Mouse (Mus musculus) adrenal gland, postnatal 4 days (tissue): ENCODE results near the gene Lrrc8d. TPM values are rescaled to one million over a fixed set of nuclear protein-coding genes. Genes with fewer than 3 reads are reported as not detected.
"Not testable (repeated sequence)": the region's sequence is repeated elsewhere in the genome, so short reads cannot be mapped to it uniquely, and the experiment has no call there.

Source experiments
- DNase-seq, 2 experiments: peaks; one replicate each; pipeline ENCODE4 v3.0.0; 2021 to 2022; ENCODE audit warnings: low spot score in 2 of 2, mixed read lengths in 2 of 2
- total RNA-seq, 2 experiments: library from RNA; stranded (reverse); gene quantifications; 2 replicates each; pipeline ENCODE4 v1.2.3; 2021

The Lrrc8d gene
- total RNA-seq, 2 experiments from 2014 or later, result 83.9 to 89.6 TPM

DNA sequence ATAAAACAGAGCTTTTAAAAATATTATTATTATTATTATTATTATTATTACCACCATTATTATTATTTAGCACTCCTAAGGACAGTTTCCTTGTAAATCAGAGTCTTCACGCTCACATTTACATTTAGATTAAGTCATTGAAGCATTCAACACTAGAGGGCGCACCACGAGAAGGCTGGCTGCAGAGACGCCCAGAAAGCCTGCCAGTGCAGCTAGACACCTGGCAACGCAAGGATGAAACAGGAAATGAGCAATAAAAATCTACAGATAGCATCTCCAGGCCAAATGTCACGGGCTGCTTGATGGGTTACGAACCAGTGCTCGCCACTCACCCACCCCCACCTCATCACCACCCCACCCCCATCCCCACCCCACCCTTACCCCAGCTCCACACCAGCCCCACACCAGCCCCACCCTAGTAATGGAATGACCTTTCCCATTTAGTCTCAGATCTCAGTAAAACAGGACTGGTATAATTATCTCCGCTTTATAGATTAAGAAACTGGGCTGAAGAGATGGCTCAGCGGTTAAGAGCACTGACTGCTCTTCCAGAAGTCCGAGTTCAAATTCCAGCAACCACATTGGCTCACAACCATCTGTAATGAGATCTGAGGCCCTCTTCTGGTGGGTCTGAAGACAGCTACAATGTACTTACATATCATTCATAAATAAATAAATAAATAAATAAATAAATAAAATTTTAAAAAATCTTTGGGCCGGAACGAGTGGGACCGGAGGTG is 14.7 kb upstream of the Lrrc8d start:
- peak; percentile 30 to 44 for DNase-seq

DNA sequence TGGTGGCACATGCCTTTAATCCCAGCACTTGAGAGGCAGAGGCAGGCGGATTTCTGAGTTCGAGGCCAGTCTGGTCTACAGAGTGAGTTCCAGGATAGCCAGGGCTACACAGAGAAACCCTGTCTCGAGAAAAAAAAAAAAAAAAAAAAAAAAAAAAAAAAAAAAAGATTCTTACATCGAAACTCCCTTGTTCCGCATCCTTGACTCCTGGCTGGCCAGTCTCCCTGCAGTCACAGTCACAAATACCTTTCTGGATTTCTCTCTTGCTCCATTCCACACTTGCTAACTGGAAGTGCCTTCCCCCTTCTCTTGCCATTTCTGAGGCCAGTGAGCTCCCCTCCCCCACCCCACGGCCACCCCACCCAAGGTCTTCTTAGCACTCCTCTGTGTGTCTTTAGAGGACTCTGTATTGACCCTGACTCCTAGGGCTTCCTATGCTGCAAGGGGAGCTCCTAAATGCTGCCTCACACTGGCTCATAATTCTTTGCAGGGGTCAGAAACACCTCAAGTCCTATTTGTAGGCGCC is 13.9 kb upstream of the Lrrc8d start:
- not testable (repeated sequence) for DNase-seq

- no peak for DNase-seq
Measured at GRCm38 (mm10) chr5:105686331-105686995, 13.3 kb upstream of the Lrrc8d start.

GRCm38 (mm10) chr5:105690502-105691454 is 9.0 kb upstream of the Lrrc8d start:
- DNase-seq, result no peak

- no peak for DNase-seq
Measured at GRCm38 (mm10) chr5:105691645-105692044, 8.1 kb upstream of the Lrrc8d start.

GRCm38 (mm10) chr5:105694339-105694930 is 5.3 kb upstream of the Lrrc8d start:
- no peak for DNase-seq

DNA sequence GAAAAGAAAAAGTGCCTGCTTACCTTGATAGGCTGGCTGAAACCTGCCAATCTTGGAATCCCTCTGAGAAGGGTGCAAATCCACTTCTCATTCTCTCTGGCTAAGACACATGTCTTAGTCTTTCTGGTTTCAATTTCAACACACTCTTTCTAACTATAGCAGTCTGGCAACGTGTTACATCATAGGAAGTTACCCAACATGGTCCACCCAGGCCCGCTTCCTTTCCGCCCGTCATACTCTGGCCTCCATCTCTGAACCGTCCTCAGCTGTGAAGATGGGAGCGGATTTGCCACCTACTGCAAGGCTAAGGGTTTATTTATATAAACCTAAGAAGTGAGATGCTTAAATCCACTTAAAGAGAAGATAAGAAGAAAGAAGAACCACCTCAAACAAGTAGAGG is 3.7 kb upstream of the Lrrc8d start:
- no peak for DNase-seq

- DNase-seq, result no peak
Measured at GRCm38 (mm10) chr5:105697886-105698285, 1.9 kb upstream of the Lrrc8d start.

DNA sequence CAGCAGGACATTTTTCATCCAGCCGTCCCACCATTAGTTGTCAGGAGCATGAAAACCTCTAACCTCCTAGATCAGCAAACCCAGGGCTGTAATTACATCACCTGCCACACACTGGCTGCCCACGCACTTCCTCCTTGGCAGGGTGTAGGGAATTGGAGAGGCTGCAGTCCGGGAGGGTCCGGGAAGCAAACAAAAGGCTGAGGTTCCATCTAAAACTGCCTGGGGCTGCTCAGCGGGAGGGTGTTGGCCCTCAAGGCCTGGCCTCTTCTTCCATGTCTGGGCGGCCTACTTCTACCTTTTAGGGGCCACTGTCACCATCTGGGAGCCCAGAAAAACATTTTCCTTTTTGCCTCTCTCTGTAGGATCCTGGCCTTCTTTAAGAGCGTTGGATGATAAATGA is 1.1 kb upstream of the Lrrc8d start:
- peak in 1 of 2 experiments; percentile 19 for DNase-seq

GRCm38 (mm10) chr5:105700070-105700851 is 492 bp downstream of the Lrrc8d start:
- DNase-seq, result peak; percentile 52 to 83

DNA sequence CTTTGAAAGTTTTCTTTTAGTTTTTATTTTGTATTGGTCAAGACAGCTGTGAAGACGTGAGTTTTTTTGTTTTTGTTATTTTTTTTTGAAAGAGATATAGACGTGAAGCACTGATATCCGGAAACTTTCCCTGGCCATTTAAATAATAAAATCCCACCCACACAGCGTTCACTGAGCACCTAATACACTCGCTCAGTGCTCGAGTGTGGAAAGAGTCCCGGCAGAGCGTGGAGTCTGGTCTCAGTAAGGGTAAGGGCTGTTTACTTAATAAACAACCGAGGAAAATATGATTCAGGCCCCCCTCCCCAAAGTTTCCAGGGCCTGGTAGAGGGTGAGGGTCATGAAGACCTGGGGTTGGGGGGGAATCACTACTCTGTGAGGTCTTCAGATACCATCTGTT is 1.6 kb downstream of the Lrrc8d start:
- DNase-seq, result no peak

GRCm38 (mm10) chr5:105701844-105702243 is 2.1 kb downstream of the Lrrc8d start:
- DNase-seq, result peak in 1 of 2 experiments; percentile 27

DNA sequence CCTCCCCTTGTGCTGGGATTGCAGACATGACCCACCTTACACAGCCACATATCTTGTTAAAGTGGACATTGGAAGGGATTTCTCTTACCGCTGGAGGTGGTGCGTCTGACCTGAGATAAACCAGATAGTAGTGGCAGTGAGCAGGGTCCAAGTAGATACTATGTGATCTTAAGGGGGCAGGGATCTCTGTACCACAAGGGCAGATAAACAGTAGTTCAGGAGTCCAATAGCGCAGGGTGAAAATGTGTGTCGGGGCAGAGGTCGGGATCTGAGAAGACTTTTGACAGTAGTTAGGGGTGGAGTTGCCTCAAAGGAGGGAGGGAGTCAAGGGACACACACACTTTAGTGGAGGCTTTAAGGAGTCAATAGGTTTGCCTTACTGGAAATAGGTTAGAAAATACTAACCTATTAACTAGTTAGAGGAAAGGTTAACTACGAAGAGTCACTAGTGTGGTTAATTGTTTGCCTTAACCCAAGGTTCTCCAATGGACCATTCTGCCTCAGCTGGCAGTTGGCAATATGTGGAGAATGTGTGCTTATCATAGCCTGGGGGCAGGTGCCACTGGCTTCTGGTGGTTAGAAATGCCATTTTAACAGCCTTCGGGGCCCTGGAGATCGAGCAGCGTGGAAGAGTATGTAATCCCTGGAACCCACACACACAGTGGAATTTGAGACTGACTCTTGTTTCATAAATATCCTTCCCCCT is 3.0 kb downstream of the Lrrc8d start:
- no peak for DNase-seq

- no peak for DNase-seq
Measured at GRCm38 (mm10) chr5:105703286-105703655, 3.5 kb downstream of the Lrrc8d start.

DNA sequence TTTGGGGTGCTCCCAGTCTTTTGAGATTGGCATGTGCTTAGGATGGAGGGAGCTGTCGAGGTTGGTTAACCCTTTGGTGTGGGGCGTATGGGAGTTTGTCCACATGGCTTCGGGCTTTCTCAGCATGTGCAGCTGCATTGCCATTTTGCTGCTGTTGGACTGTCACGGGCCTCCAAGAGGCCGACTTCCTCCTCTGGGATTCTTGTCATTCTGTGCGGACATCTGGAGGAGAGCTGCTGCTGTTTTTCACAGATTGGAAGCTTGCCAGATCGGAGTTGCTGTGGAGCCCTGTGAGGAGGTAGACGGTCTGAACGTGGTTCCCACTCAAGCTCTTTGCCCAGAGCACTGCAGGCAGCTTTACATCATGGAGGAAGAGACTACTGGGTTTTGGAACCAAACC is 4.8 kb downstream of the Lrrc8d start:
- no peak for DNase-seq

DNA sequence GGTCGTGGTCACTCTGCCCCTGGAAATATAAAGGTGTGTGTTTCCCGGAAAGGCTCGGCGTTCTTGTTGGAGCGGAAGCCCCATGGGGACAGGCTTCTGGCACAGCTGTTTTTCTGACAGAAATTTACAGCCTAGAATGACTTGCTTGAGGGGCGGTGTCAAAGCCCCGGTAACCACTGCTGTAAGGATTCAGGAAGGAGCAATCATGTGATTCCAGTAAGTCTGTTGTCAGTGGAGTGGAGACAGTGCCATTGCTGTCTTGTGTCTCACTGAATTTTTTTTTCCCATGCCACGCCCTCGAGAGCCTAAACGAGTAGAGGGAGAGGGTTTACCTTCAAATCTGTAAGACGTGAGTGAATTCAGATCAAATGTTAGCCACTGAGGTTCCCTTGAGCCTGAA is 6.9 kb downstream of the Lrrc8d start:
- DNase-seq, result no peak

GRCm38 (mm10) chr5:105708276-105708675 is 8.5 kb downstream of the Lrrc8d start:
- DNase-seq, result no peak

DNA sequence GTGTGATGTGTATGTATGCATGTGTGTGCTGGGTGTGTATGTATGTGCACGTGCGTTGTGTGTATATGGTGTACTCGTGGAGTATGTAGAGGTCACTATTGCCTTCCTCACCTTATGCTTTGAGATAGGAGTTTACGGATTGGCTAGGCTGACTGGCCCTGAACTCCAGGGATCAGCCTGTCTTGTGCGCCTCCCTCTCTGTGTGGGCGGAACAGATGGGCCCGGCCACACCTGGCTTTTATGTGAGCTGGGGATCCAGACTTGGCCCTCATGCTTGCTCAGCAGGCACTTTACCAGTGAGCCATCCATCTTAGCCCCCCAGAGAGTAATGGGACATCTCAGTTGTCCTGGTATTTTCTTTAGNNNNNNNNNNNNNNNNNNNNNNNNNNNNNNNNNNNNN is 10.7 kb downstream of the Lrrc8d start:
- no peak for DNase-seq

DNA sequence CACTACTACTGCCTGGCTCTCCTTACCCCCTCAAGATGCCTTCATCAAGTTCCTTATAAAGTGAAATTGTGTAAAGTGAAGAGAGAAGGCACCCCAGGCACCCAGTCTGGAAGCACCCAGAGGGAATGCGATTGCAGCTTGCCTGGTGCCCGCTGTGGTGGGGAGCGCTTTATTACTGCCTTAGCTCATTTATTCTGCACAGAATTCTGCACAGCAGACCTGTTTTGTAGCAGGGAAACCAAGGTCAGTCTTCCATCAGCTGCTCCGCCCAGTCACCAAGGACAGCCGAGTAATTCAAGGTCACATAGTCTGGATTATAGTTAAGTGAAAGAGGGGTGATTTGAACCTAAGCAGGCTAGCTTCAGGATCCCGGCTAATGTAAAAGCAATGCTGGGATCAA is 14.7 kb downstream of the Lrrc8d start:
- DNase-seq, result no peak

- no peak for DNase-seq
Measured at GRCm38 (mm10) chr5:105715095-105715494, 15.3 kb downstream of the Lrrc8d start.
